Mouse (Mus musculus): ENCODE measurements at regions not wholly inside any gene's neighbourhood (a gene's known extent, or its start where the extent isn't known, plus 50 kb on each side); places are given as distances from the start of the nearest gene placed in this dataset.

DNA sequence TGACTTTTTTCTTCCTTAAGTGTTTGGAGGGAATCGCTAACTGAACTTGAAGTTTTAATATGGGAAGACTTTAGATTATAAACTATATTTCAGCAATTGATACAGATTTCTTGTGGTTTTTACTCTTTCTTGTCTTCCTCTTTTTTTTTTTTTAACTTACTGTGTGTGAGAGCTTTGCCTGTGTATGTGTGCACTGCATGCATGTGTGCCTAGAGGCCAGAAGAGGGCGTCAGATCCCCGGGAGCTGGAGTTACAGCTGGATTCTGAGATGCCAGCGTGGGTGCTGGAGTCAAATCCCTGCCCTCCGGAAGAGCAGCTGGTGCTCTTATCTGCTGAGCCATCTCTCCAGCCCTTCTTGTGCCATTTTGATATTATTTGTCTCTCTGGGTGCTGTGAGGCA, 129.6 kb downstream of the Trim33 start:
- Histone ChIP-seq H3K36me3 (ENCODE audit: control insufficient read depth, insufficient read depth, low read length) (no peaks in the 10 kb centered on the region), H3K9me3 (ENCODE audit: control insufficient read depth, low read length) (no peaks in the 10 kb centered on the region), H3K4me2 (ENCODE audit: low read depth, low read length, severe bottlenecking) (no peak overlapping the region), H3K4me3 (ENCODE audit: low read depth, low read length) (no peak overlapping the region), H3K9ac (ENCODE audit: low read length) (no peak overlapping the region), H3K4me1 (replicated peaks; ENCODE audit: control insufficient read depth, insufficient read depth, low read length) (no peaks in the 10 kb centered on the region), H3K27ac (ENCODE audit: low read depth, low read length) (no peak overlapping the region), H3K27me3 (ENCODE audit: control insufficient read depth, insufficient read depth, low read length) (no peaks in the 10 kb centered on the region)
- DNase-seq (ENCODE audit: low spot score), result no peak
- 89% methylated on average over 5 of the region's 5 CpGs for WGBS
- ATAC-seq (replicated peaks; ENCODE audit: low FRiP score), result no peak

DNA sequence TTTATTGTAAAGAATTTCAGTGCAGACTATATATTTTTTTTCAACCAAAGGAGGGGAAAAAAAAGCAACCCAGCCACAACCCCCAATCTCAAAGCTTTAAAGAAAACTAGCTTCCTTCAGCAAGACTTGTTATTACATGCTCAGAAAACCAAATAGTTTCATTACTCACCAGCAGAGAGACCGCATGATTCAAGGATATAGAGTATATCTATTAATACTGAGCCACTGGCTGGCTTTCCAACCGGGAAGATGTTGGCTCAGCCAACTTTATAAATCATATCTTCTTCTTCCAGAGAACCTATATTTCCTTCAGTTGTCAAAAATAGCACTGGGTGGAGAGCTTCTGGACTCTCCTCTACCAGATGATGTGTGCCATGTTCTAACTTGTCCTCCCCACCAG, 133.2 kb downstream of the Trim33 start:
- Histone ChIP-seq H3K36me3 (ENCODE audit: control insufficient read depth, insufficient read depth, low read length) (no peaks in the 10 kb centered on the region), H3K9ac (ENCODE audit: low read length) (no peak overlapping the region)
- DNase-seq (ENCODE audit: low spot score), result no peak

DNA sequence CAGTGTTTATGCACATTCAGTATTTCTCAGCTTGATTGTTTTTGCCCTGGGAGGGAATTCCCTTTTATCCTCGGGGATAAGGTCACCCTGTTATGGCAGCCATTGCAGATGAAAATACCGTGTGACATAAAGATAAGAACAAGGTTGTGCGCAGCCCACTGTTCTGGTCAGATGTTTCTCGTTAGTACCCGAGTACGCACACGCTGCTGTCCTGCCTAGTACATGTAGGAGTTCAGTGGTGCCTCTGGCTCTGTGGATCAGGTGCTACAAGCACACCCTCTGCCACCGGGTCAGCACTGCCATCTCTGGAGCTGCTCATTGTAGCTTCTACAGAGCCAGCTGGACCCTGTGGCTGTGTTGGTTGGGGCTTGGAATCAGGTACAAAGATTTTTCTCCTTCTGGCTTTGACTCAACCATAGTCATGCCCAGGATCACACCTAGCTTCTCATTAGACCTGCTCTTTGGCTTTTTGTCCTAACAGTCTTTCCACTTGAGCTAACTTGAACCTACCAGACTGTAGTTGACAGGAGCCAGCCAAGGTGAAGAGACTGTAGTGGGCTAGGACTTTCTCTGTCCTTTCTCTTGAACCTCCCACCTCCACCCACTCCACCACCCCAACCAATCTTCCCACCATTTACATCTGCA, 136.1 kb downstream of the Trim33 start:
- WGBS, result 79% methylated on average over 8 of the region's 8 CpGs
- no peak overlapping the region for H3K9ac ChIP-seq (ENCODE audit: low read length)
- H3K9me3 ChIP-seq (ENCODE audit: control insufficient read depth, low read length), result no peaks in the 10 kb centered on the region
- no peaks in the 10 kb centered on the region for H3K27me3 ChIP-seq (ENCODE audit: control insufficient read depth, insufficient read depth, low read length)
- ATAC-seq (replicated peaks; ENCODE audit: low FRiP score) (no peak), DNase-seq (ENCODE audit: low spot score) (no peak)
- H3K4me2 ChIP-seq (ENCODE audit: low read depth, low read length, severe bottlenecking), result no peak overlapping the region
- no peak overlapping the region for H3K4me3 ChIP-seq (ENCODE audit: low read depth, low read length)
- no peak overlapping the region for H3K27ac ChIP-seq (ENCODE audit: low read depth, low read length)
- no peaks in the 10 kb centered on the region for H3K36me3 ChIP-seq (ENCODE audit: control insufficient read depth, insufficient read depth, low read length)
- peaks cover 1% of the 10 kb centered on the region; the same call in 1 of the 2 replicates for H3K4me1 ChIP-seq (replicated peaks; ENCODE audit: control insufficient read depth, insufficient read depth, low read length)

More for the DNA sequence above, 133.2 kb downstream of the Trim33 start:
- Histone ChIP-seq H3K4me1 (replicated peaks; ENCODE audit: control insufficient read depth, insufficient read depth, low read length) (no peaks in the 10 kb centered on the region), H3K4me2 (ENCODE audit: low read depth, low read length, severe bottlenecking) (no peak overlapping the region), H3K9me3 (ENCODE audit: control insufficient read depth, low read length) (no peaks in the 10 kb centered on the region), H3K27me3 (ENCODE audit: control insufficient read depth, insufficient read depth, low read length) (no peaks in the 10 kb centered on the region), H3K27ac (ENCODE audit: low read depth, low read length) (no peak overlapping the region), H3K4me3 (ENCODE audit: low read depth, low read length) (no peak overlapping the region)
- WGBS, result 86% methylated on average over 2 of the region's 2 CpGs
- ATAC-seq (replicated peaks; ENCODE audit: low FRiP score), result no peak

DNA sequence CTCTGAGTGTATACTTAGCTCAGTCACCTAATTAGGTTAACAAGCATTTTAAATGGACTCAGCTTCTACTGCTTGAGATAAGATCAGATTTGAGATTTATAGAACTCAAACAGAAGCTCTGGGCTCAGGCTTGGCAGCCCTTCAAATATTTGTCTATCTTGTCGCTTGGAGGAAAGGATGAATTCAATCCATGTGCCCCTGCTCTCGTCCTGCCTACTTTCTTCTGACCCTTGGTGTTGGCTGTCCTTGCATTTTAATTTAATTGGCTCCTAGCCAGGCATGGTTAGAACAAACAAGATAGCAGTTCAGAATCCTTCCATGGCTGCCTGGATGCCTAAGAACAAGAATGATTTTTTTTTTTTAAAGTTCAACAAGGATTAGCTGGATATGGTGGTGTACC, 137.2 kb downstream of the Trim33 start:
- H3K27me3 ChIP-seq (ENCODE audit: control insufficient read depth, insufficient read depth, low read length), result no peaks in the 10 kb centered on the region
- peaks cover 2% of the 10 kb centered on the region; the same call in 1 of the 2 replicates for H3K4me1 ChIP-seq (replicated peaks; ENCODE audit: control insufficient read depth, insufficient read depth, low read length)
- no peak overlapping the region for H3K9ac ChIP-seq (ENCODE audit: low read length)
- H3K4me2 ChIP-seq (ENCODE audit: low read depth, low read length, severe bottlenecking), result no peak overlapping the region
- H3K4me3 ChIP-seq (ENCODE audit: low read depth, low read length), result no peak overlapping the region
- H3K9me3 ChIP-seq (ENCODE audit: control insufficient read depth, low read length), result no peaks in the 10 kb centered on the region
- no peaks in the 10 kb centered on the region for H3K36me3 ChIP-seq (ENCODE audit: control insufficient read depth, insufficient read depth, low read length)
- no peak overlapping the region for H3K27ac ChIP-seq (ENCODE audit: low read depth, low read length)
- WGBS, result 69% methylated on average over 2 of the region's 2 CpGs
- DNase-seq (ENCODE audit: low spot score), result no peak
- ATAC-seq (replicated peaks; ENCODE audit: low FRiP score), result no peak

DNA sequence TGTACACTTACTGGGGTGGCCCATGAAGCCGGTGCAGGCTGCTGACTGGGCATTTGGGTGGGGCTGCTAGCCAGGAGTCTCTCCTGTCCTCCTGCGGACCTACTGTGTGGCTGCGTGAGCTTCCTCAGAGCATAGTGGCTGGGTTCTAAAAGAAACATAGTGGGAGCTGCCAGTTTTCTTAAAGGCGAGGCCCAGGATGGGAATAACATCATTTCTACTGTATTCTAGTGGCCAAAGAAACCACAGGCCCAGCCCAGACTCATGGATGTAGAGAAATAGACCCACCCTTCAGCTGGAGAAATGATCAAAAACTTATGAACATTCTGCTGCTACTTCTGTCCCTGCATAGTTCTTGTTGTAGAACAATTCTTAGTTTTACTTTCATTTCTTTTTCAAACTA, 138.7 kb downstream of the Trim33 start:
- 96% methylated on average over 4 of the region's 4 CpGs for WGBS
- Histone ChIP-seq H3K36me3 (ENCODE audit: control insufficient read depth, insufficient read depth, low read length) (no peaks in the 10 kb centered on the region), H3K9me3 (ENCODE audit: control insufficient read depth, low read length) (no peaks in the 10 kb centered on the region), H3K4me1 (replicated peaks; ENCODE audit: control insufficient read depth, insufficient read depth, low read length) (peaks cover 2% of the 10 kb centered on the region; the same call in 1 of the 2 replicates), H3K9ac (ENCODE audit: low read length) (no peak overlapping the region), H3K4me2 (ENCODE audit: low read depth, low read length, severe bottlenecking) (no peak overlapping the region), H3K27ac (ENCODE audit: low read depth, low read length) (no peak overlapping the region), H3K27me3 (ENCODE audit: control insufficient read depth, insufficient read depth, low read length) (no peaks in the 10 kb centered on the region), H3K4me3 (ENCODE audit: low read depth, low read length) (no peak overlapping the region)
- ATAC-seq (replicated peaks; ENCODE audit: low FRiP score) (no peak), DNase-seq (ENCODE audit: low spot score) (no peak)

DNA sequence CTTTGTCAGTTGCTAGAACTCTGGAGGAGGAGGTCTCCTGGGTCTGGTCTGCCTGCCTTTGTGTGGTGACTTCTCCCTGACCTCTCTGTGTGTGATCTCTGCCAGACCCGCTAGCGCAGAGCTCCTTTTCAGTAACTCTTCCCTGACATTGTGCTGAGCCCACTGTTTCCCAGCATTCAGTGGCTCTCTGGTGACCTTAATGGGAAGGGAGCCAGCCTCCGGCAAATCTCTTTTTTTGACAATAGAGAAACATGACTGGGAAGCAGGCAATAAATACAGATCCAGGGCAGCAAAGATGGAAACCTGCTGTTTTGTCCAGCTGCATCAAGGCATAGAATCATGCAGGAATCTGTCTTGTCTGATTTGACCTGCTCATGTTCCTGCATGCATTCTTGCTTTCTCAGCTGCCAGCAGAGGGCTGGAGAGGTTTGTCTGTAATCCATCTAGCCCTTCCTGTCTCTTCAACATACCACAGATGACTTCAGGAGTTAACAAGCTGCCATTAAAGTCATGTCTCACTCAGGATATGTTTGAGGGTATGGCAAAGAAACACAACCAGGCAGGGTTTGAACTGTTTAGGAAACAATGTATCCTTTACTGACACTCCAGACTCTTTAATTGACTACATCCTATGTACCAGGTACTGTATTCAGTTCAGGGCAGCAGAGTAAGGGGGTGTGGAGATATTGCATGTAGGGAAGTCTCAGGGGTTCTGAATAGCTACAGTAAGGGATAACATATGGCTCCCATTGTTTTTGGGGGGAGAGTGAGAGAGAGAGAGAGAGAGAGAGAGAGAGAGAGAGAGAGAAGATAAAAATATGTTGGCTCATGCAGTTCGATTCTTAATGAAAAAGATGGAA, 140.9 kb downstream of the Trim33 start:
- DNase-seq (ENCODE audit: low spot score) (no peak), ATAC-seq (replicated peaks; ENCODE audit: low FRiP score) (0 out of 2 replicates have a peak, but pooled peaks have one; percentile 21)
- H3K4me1 ChIP-seq (replicated peaks; ENCODE audit: control insufficient read depth, insufficient read depth, low read length), result peaks cover 2% of the 10 kb centered on the region; the same call in 1 of the 2 replicates
- H3K36me3 ChIP-seq (ENCODE audit: control insufficient read depth, insufficient read depth, low read length), result no peaks in the 10 kb centered on the region
- H3K27me3 ChIP-seq (ENCODE audit: control insufficient read depth, insufficient read depth, low read length), result no peaks in the 10 kb centered on the region
- H3K4me3 ChIP-seq (ENCODE audit: low read depth, low read length), result no peak overlapping the region
- WGBS, result 17% methylated on average over 4 of the region's 4 CpGs
- H3K4me2 ChIP-seq (ENCODE audit: low read depth, low read length, severe bottlenecking), result no peak overlapping the region
- H3K27ac ChIP-seq (ENCODE audit: low read depth, low read length), result no peak overlapping the region
- H3K9me3 ChIP-seq (ENCODE audit: control insufficient read depth, low read length), result no peaks in the 10 kb centered on the region
- H3K9ac ChIP-seq (ENCODE audit: low read length), result no peak overlapping the region

DNA sequence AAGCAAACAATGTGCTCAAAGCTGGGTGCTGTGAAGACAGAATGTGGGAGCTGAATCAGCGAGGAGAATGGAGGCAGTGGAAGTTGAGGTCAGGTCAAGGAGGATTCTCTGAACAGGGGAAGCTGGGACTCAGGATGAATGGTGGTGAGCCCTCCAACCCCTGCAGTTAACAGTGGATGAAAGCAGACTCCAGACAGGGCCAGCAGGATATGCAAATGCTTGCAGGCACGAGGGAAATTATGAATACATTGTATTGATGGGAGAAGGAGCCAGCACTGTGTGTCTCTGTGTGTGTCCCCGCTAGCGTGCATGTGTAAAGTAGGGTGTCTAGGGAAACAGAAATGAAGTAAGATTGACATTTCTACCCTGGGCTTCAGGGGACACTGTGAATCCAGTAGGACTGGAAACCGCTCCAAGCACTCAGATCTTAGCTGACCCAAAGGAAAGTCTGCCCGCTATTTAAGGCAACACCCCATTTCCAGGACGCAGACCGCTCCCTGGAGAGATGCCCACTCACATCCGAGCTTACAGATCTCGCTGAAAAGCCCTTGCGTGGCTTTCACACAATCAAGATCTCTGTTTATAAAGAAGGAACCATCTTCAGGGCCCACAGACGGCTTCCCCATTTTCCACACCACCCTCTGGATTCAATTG, 141.7 kb downstream of the Trim33 start:
- 67% methylated on average over 12 of the region's 12 CpGs for WGBS
- Histone ChIP-seq H3K27me3 (ENCODE audit: control insufficient read depth, insufficient read depth, low read length) (no peaks in the 10 kb centered on the region), H3K4me3 (ENCODE audit: low read depth, low read length) (no peak overlapping the region), H3K9me3 (ENCODE audit: control insufficient read depth, low read length) (no peaks in the 10 kb centered on the region), H3K4me1 (replicated peaks; ENCODE audit: control insufficient read depth, insufficient read depth, low read length) (peaks cover 2% of the 10 kb centered on the region; the same call in 1 of the 2 replicates), H3K4me2 (ENCODE audit: low read depth, low read length, severe bottlenecking) (no peak overlapping the region), H3K27ac (ENCODE audit: low read depth, low read length) (no peak overlapping the region), H3K36me3 (ENCODE audit: control insufficient read depth, insufficient read depth, low read length) (no peaks in the 10 kb centered on the region), H3K9ac (ENCODE audit: low read length) (no peak overlapping the region)
- DNase-seq (ENCODE audit: low spot score) (no peak), ATAC-seq (replicated peaks; ENCODE audit: low FRiP score) (0 out of 2 replicates have a peak, but pooled peaks have one; percentile 64)

DNA sequence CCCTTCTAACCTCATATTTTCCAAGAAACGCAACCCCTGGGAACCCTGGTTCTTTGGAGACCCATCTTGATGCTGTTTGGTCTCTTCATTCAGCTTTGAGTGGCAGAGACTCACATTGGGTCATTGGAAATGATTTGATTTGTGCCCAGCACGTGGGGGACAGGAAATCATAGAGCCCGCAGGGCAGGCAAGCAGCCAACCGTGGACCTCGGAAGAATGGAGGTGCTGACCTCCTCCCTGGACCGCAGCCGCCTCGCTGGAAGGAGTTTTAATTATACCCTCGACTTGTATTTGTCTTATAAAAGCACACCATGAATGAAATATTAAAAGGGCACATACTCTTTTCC, 142.2 kb downstream of the Trim33 start:
- Histone ChIP-seq H3K36me3 (ENCODE audit: control insufficient read depth, insufficient read depth, low read length) (no peaks in the 10 kb centered on the region), H3K4me3 (ENCODE audit: low read depth, low read length) (no peak overlapping the region), H3K4me2 (ENCODE audit: low read depth, low read length, severe bottlenecking) (no peak overlapping the region), H3K27ac (ENCODE audit: low read depth, low read length) (no peak overlapping the region), H3K4me1 (replicated peaks; ENCODE audit: control insufficient read depth, insufficient read depth, low read length) (peaks cover 2% of the 10 kb centered on the region; the same call in 1 of the 2 replicates), H3K27me3 (ENCODE audit: control insufficient read depth, insufficient read depth, low read length) (no peaks in the 10 kb centered on the region), H3K9me3 (ENCODE audit: control insufficient read depth, low read length) (no peaks in the 10 kb centered on the region), H3K9ac (ENCODE audit: low read length) (no peak overlapping the region)
- ATAC-seq (replicated peaks; ENCODE audit: low FRiP score), result no peak
- no peak for DNase-seq (ENCODE audit: low spot score)
- WGBS, result 56% methylated on average over 9 of the region's 9 CpGs

Measured in forebrain, embryonic 11.5 days (tissue).